11 mouse cellular contexts compared by ENCODE assay signal in genomic region chr8:122537812-122538211, GRCm38 (mm10). TPM values are rescaled to one million over a fixed set of nuclear protein-coding genes. Genes with fewer than 3 reads are reported as not detected.
A peak's percentile ranks its signal among the peaks of the same experiment; 100 is the strongest.
DNase-seq lines count a peak whose midpoint lies in the region; ATAC-seq and TF ChIP-seq lines count a peak whose summit lies in the region.
"Had no signal": no experiment of that assay in that cellular context is flagged by ENCODE, and none has a peak within 500 bp of the region (broad histone marks: within the 10 kb centered on the region; RNA-seq: fewer than 3 reads in every experiment).

No protein-coding gene starts in this region.

- H3K27ac ChIP-seq in heart, embryonic 14.5 days (replicated peaks in 1 of 2; ENCODE audit: control insufficient read depth in 1 of 2, insufficient read depth in 1 of 2, low read depth in 2 of 2, low read length in 2 of 2), result peak overlapping the region; percentile 58 to 76; a peak in 3 of 4 replicates
- 0 out of 2 replicates have a peak overlapping the region, but pooled peaks have one; percentile 13 for H3K27ac ChIP-seq in ES-E14 (ENCODE audit: insufficient read depth, low read depth, low read length, poor library complexity, severe bottlenecking)
- H3K27ac ChIP-seq in embryonic facial prominence, embryonic 13.5 days, result peak overlapping the region; percentile 55
- peak overlapping the region; percentile 95 for H3K27ac ChIP-seq in liver, embryonic 12.5 days
- H3K27ac ChIP-seq in hindbrain, embryonic 13.5 days, result no peak overlapping the region
- H3K27ac ChIP-seq: forebrain, embryonic 12.5 days had no signal

- 63% methylated on average over 2 of the region's 2 CpGs for WGBS in heart, embryonic 14.5 days
- WGBS in embryonic facial prominence, embryonic 13.5 days, result 83% methylated on average over 2 of the region's 2 CpGs
- 23% methylated on average over 2 of the region's 2 CpGs for WGBS in liver, embryonic 12.5 days (ENCODE audit: insufficient replicate concordance)
- WGBS in hindbrain, embryonic 13.5 days, result 81% methylated on average over 2 of the region's 2 CpGs

- no peak overlapping the region for H3K4me3 ChIP-seq in heart, embryonic 14.5 days (ENCODE audit: control insufficient read depth in 1 of 2, insufficient read depth in 1 of 2, low read depth in 1 of 2, low read length in 2 of 2)
- no peak overlapping the region for H3K4me3 ChIP-seq in ES-E14 (ENCODE audit: insufficient read depth in 1 of 2, low read depth in 1 of 2, low read length in 2 of 2, poor library complexity in 1 of 2, severe bottlenecking in 1 of 2)
- H3K4me3 ChIP-seq in embryonic facial prominence, embryonic 13.5 days, result no peak overlapping the region
- H3K4me3 ChIP-seq in liver, embryonic 12.5 days, result peak overlapping the region; percentile 39
- no peak overlapping the region for H3K4me3 ChIP-seq in hindbrain, embryonic 13.5 days
- H3K4me3 ChIP-seq: forebrain, embryonic 12.5 days had no signal

- ATAC-seq in heart, embryonic 14.5 days (ENCODE audit: insufficient number of reproducible peaks, insufficient read depth, low FRiP score, low read depth), result no peak
- ATAC-seq in embryonic facial prominence, embryonic 13.5 days (ENCODE audit: insufficient number of reproducible peaks, insufficient read depth, low FRiP score, low TSS enrichment, low read depth), result no peak
- ATAC-seq in liver, embryonic 12.5 days, result peak; percentile 94
- ATAC-seq in hindbrain, embryonic 13.5 days (ENCODE audit: low FRiP score), result no peak

- no peak for DNase-seq in heart, adult 8-10 months (ENCODE audit: low spot score)
- no peak for DNase-seq in ES-E14 (ENCODE audit: low read depth, low spot score)
- no peak for DNase-seq in adrenal gland, adult 8-10 months
- no peak for DNase-seq in layer of hippocampus, postnatal 36 days
- DNase-seq: cerebellum, adult 2 months; lung, adult 2 months had no signal

- H3K36me3 ChIP-seq in heart, embryonic 14.5 days (ENCODE audit: control insufficient read depth, insufficient read depth, low read length), result 0 out of 2 replicates have a peak, but pooled peaks cover 2% of the 10 kb centered on the region
- peaks cover 5% of the 10 kb centered on the region; the same call in 1 of the 2 replicates for H3K36me3 ChIP-seq in ES-E14 (ENCODE audit: control insufficient read depth, insufficient read depth, low read length, poor library complexity, severe bottlenecking)
- H3K36me3 ChIP-seq in embryonic facial prominence, embryonic 13.5 days, result 0 out of 2 replicates have a peak, but pooled peaks cover 2% of the 10 kb centered on the region
- H3K36me3 ChIP-seq in liver, embryonic 12.5 days, result peaks cover 67% of the 10 kb centered on the region
- no peaks in the 10 kb centered on the region for H3K36me3 ChIP-seq in hindbrain, embryonic 13.5 days
- H3K36me3 ChIP-seq: forebrain, embryonic 12.5 days had no signal

- H3K4me2 ChIP-seq in heart, embryonic 14.5 days (ENCODE audit: low read length), result no peak overlapping the region
- H3K4me2 ChIP-seq in embryonic facial prominence, embryonic 13.5 days, result 0 out of 2 replicates have a peak overlapping the region, but pooled peaks have one; percentile 31
- H3K4me2 ChIP-seq in liver, embryonic 12.5 days, result peak overlapping the region; percentile 80
- H3K4me2 ChIP-seq in hindbrain, embryonic 13.5 days, result no peak overlapping the region
- H3K4me2 ChIP-seq: forebrain, embryonic 12.5 days had no signal

- H3K4me1 ChIP-seq in heart, embryonic 14.5 days (ENCODE audit: control insufficient read depth in 2 of 2, insufficient read depth in 2 of 2, low read length in 2 of 2), result peaks cover 15 to 27% of the 10 kb centered on the region in 2 experiments
- H3K4me1 ChIP-seq in ES-E14 (ENCODE audit: control insufficient read depth in 2 of 2, insufficient read depth in 2 of 2, low read length in 2 of 2, poor library complexity in 1 of 2), result peaks cover 2 to 20% of the 10 kb centered on the region in 2 experiments; a peak in 1 of 4 replicates
- peaks cover 29% of the 10 kb centered on the region for H3K4me1 ChIP-seq in embryonic facial prominence, embryonic 13.5 days
- H3K4me1 ChIP-seq in liver, embryonic 12.5 days, result peaks cover 95% of the 10 kb centered on the region
- no peaks in the 10 kb centered on the region for H3K4me1 ChIP-seq in hindbrain, embryonic 13.5 days (replicated peaks)

- no peak overlapping the region for H3K9ac ChIP-seq in heart, embryonic 14.5 days (ENCODE audit: low read length)
- no peak overlapping the region for H3K9ac ChIP-seq in ES-E14 (ENCODE audit: insufficient read depth, low read depth, low read length, poor library complexity, severe bottlenecking)
- no peak overlapping the region for H3K9ac ChIP-seq in embryonic facial prominence, embryonic 13.5 days
- H3K9ac ChIP-seq in liver, embryonic 12.5 days, result peak overlapping the region; percentile 71
- no peak overlapping the region for H3K9ac ChIP-seq in hindbrain, embryonic 13.5 days
- H3K9ac ChIP-seq: forebrain, embryonic 12.5 days had no signal

- in situ Hi-C loops in ES-E14 (cut with MboI; ENCODE audit: low sequenced_read_pairs in 2 of 2, unreplicated experiment in 2 of 2), result no loop called here

- H3K9me3 ChIP-seq in heart, embryonic 14.5 days (ENCODE audit: control insufficient read depth, low read length), result no peaks in the 10 kb centered on the region
- H3K9me3 ChIP-seq in ES-E14 (ENCODE audit: control insufficient read depth, insufficient read depth, low read depth, low read length), result no peaks in the 10 kb centered on the region
- H3K9me3 ChIP-seq in embryonic facial prominence, embryonic 13.5 days, result no peaks in the 10 kb centered on the region
- no peaks in the 10 kb centered on the region for H3K9me3 ChIP-seq in liver, embryonic 12.5 days (replicated peaks)
- H3K9me3 ChIP-seq in hindbrain, embryonic 13.5 days, result no peaks in the 10 kb centered on the region
- H3K9me3 ChIP-seq: forebrain, embryonic 12.5 days had no signal

- H3K27me3 ChIP-seq in heart, embryonic 14.5 days (ENCODE audit: control insufficient read depth, insufficient read depth, low read length), result no peaks in the 10 kb centered on the region
- no peaks in the 10 kb centered on the region for H3K27me3 ChIP-seq in embryonic facial prominence, embryonic 13.5 days
- no peaks in the 10 kb centered on the region for H3K27me3 ChIP-seq in liver, embryonic 12.5 days (replicated peaks)
- no peaks in the 10 kb centered on the region for H3K27me3 ChIP-seq in hindbrain, embryonic 13.5 days
- H3K27me3 ChIP-seq: forebrain, embryonic 12.5 days had no signal

TF ChIP-seq in ES-E14, 5 proteins besides CTCF, POLR2A, EP300 and RAD21:
- TF ChIP-seq HCFC1 (IDR thresholded peaks at IDR 0.05; ENCODE audit: borderline replicate concordance, insufficient read depth, low read length), result no peak
- TF ChIP-seq MAFK (IDR thresholded peaks at IDR 0.05; ENCODE audit: insufficient read depth, low read depth, low read length), result no peak
- no peak for TF ChIP-seq ZC3H11A (IDR thresholded peaks at IDR 0.05; ENCODE audit: borderline replicate concordance, low read depth, low read length)
- TF ChIP-seq CHD2 (IDR thresholded peaks at IDR 0.05; ENCODE audit: low read depth, low read length), result no peak
- no peak for TF ChIP-seq ZNF384 (IDR thresholded peaks at IDR 0.05; ENCODE audit: low read depth, low read length)
TF ChIP-seq in ES-E14: peak in this region for 0.

RNA-seq across cellular contexts. Expression of gene Piezo1, which starts 13.3 kb away (rescaled TPM):
- 14.9 and 16.3 TPM in 2 replicates for polyA plus RNA-seq in heart, embryonic 14.5 days (2014; fragmentation: Nextera tagmentation; extraction: Ambion mirVana)
- 10 to 100 TPM; 13.2 to 17.4 (median 13.7) TPM for total RNA-seq in heart, adult 8-10 months (2022)
- 204 and 335 TPM in 2 replicates for total RNA-seq in ES-E14 (2012; rRNA removed)
- 8.4 and 16.2 TPM in 2 replicates for polyA plus RNA-seq in embryonic facial prominence, embryonic 13.5 days (2015; fragmentation: Nextera tagmentation; extraction: Ambion mirVana)
- polyA plus RNA-seq in liver, embryonic 12.5 days (2016; fragmentation: Nextera tagmentation; extraction: Ambion mirVana), result 21.7 and 24.4 TPM in 2 replicates
- total RNA-seq in adrenal gland, adult 8-10 months (2022), result 10 to 100 TPM; 13.8 to 25.2 (median 18.5) TPM
- 2.5 and 3.2 TPM in 2 replicates for polyA plus RNA-seq in hindbrain, embryonic 13.5 days (2015; fragmentation: Nextera tagmentation; extraction: Ambion mirVana)
- 1 to 10 TPM; 3.1 to 4.4 TPM for total RNA-seq in layer of hippocampus, postnatal 36 days (2021)

RNA-seq across cellular contexts. Expression of gene Cdt1, which starts 30.0 kb away (rescaled TPM):
- 23.2 and 27.6 TPM in 2 replicates for polyA plus RNA-seq in heart, embryonic 14.5 days (2014; fragmentation: Nextera tagmentation; extraction: Ambion mirVana)
- total RNA-seq in heart, adult 8-10 months (2022), result 1 to 10 TPM; 1.9 to 2.4 (median 2.2) TPM
- total RNA-seq in ES-E14 (2012; rRNA removed), result 139 and 168 TPM in 2 replicates
- polyA plus RNA-seq in embryonic facial prominence, embryonic 13.5 days (2015; fragmentation: Nextera tagmentation; extraction: Ambion mirVana), result 34.3 and 39.6 TPM in 2 replicates
- polyA plus RNA-seq in liver, embryonic 12.5 days (2016; fragmentation: Nextera tagmentation; extraction: Ambion mirVana), result 65.7 and 66.8 TPM in 2 replicates
- 1 to 10 TPM; 4.8 to 9.9 (median 8.2) TPM for total RNA-seq in adrenal gland, adult 8-10 months (2022)
- 9.9 and 10.4 TPM in 2 replicates for polyA plus RNA-seq in hindbrain, embryonic 13.5 days (2015; fragmentation: Nextera tagmentation; extraction: Ambion mirVana)
- total RNA-seq in layer of hippocampus, postnatal 36 days (2021), result 1 to 10 TPM; 1.4 to 1.9 TPM

RNA-seq across cellular contexts. Expression of gene Aprt, which starts 38.9 kb away (rescaled TPM):
- 240 and 243 TPM in 2 replicates for polyA plus RNA-seq in heart, embryonic 14.5 days (2014; fragmentation: Nextera tagmentation; extraction: Ambion mirVana)
- 10 to 100 TPM; 39.5 to 50.6 (median 44.3) TPM for total RNA-seq in heart, adult 8-10 months (2022)
- 400 and 412 TPM in 2 replicates for total RNA-seq in ES-E14 (2012; rRNA removed)
- polyA plus RNA-seq in embryonic facial prominence, embryonic 13.5 days (2015; fragmentation: Nextera tagmentation; extraction: Ambion mirVana), result 296 and 355 TPM in 2 replicates
- polyA plus RNA-seq in liver, embryonic 12.5 days (2016; fragmentation: Nextera tagmentation; extraction: Ambion mirVana), result 226 and 253 TPM in 2 replicates
- total RNA-seq in adrenal gland, adult 8-10 months (2022), result 100 to 1,000 TPM in 3 of 4 experiments, 10 to 100 TPM in 1; 83.4 to 110 (median 106) TPM
- polyA plus RNA-seq in hindbrain, embryonic 13.5 days (2015; fragmentation: Nextera tagmentation; extraction: Ambion mirVana), result 153 and 157 TPM in 2 replicates
- 10 to 100 TPM; 61.5 to 65.4 TPM for total RNA-seq in layer of hippocampus, postnatal 36 days (2021)

Comparison
In these comparisons a context has a peak if more than half of its experiments do, and no peak if none do; other contexts are left out.
1. H3K4me2 ChIP-seq: peak in embryonic facial prominence, embryonic 13.5 days (single experiment) and liver, embryonic 12.5 days (single experiment); none in heart, embryonic 14.5 days (single experiment) and hindbrain, embryonic 13.5 days (single experiment).
2. RNA of gene Cdt1, which starts 30.0 kb away (total RNA-seq): 139 to 168 TPM in ES-E14; 4.8 to 9.9 TPM in adrenal gland, adult 8-10 months, 1.9 to 2.4 TPM in heart, adult 8-10 months and 1.4 to 1.9 TPM in layer of hippocampus, postnatal 36 days; every median in the first group is over 10 times any median in the second.